Mouse (Mus musculus) megakaryocyte, adult 5-6 weeks (primary cell): ENCODE data around the gene Hpcal1. TPM values are rescaled to one million over a fixed set of nuclear protein-coding genes. Genes with fewer than 3 reads are reported as not detected.
A peak's percentile ranks its signal among the peaks of the same experiment; 100 is the strongest.
"Not testable (repeated sequence)": the region's sequence is repeated elsewhere in the genome, so short reads cannot be mapped to it uniquely, and the experiment has no call there.

Experiments
- ATAC-seq: 2 replicates; pipeline ENCODE4 v1.8.0; 2016; ENCODE audit warnings: mild to moderate bottlenecking, inconsistent platforms; ENCODE audit not compliant: poor library complexity, severe bottlenecking
- total RNA-seq, 2 experiments: library from RNA; stranded (forward) in 1 of 2; stranded (reverse) in 1 of 2; fragments of 153-499, 151-499 nt in 1 of 2; fragments of 221-1000, 200-1000 nt in 1 of 2; gene quantifications; 2 replicates each; pipeline versions ENCODE4 v1.2.3 to v1.2.4; 2015 to 2017

Gene Hpcal1
- total RNA-seq, 2 experiments from 2014 or later = 63.8 to 182 TPM

DNA sequence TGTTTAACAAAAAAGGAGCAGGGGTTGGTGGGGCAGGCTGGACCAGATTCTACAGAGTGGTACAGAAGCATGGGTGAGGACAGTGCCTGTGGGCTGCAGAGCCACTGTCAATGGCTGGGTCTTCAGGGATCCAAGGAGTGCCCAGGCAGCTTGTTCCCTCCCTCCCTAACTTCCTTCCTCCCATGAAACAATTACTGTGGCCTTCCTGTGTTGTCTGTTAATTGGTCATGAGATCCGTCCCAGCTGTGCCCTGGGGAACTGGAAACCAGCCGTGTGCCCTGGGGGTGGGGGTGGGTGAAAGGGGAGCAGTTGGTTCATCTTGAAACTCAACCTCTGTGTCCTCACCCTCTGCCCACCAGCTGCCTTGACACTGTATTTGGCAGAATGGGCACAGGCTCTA, 79.9 kb downstream of the Hpcal1 start:
- peak; percentile 66 for ATAC-seq

DNA sequence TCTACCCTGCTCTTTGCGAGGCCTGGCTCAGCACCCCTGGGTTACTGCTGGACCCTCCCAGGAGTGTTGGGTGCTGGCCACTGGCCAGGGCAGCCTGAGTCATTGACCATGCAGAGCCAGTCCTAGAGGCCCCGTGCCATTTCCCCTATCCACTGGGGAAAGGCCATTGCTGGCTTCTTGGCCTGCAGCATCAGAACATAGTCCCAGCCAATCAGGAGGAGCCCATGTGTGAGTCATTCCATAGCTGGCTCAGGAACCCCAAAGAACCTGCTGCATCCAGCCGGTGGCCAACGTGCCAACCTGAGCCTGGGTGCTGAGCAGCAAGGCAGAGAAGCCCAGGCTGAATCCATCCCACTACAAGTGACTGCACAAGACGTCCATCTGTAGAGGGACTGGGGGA, 83.1 kb downstream of the Hpcal1 start:
- 0 out of 2 replicates have a peak, but pooled peaks have one; percentile 38 for ATAC-seq

DNA sequence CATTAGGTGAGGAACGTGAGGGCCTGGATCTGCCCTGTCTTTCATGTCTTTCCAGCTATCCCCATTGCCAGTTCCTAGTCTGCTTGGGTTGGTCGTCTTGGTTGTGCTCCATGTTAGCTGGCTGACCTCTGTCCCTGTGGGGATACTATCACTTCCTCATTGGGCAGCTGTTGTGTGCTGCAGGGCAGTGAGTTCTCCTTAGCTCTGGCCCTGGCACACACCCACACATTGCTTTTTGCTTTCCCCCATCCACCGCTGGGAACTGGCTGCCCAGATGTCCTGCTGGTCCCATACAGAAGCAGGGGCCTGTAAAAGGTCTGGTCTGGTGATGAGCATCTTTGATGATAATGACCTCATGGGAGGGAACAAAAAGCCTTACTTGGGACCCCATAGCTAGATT, 84.2 kb downstream of the Hpcal1 start:
- not testable (repeated sequence) for ATAC-seq

DNA sequence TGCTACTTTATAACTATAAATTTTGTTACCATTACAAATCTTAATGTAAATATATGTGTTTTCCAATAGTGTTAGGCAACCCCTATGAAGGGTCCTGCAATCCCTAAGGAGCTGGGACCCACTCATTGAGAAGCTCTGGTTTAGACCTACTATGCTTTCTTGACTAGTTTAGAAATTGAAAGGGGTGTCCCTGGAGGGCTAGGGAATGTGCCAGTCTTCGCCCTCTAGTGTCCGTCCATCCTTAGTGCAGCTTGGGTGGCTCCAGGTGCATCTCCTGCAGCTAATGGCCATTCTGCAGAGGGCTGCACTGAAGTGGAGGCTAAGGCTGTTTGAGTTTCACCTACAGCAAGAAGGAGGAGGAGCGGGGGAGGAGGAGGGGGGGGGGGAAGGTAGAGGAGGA, 87.7 kb downstream of the Hpcal1 start:
- peak; percentile 82 for ATAC-seq

DNA sequence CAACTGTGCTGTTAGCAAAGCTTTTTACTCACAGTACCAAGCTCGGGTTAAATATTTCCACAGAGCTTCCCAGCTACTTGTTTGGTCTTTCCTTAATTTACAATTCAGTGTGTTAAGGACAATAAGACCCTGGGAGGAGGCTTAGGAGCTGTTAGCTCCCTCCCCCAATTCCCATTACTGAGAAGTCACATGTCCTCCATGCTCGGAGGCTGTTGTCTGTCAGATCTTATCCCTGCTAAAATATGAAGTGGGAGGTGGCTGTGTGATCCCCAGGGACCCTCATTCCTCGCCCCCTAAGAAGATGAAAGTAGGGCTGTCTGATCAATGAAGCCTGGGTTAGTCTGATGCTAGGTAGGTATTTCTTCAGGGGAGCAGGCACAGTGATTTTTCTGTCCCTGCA, 88.4 kb downstream of the Hpcal1 start:
- ATAC-seq = no peak

DNA sequence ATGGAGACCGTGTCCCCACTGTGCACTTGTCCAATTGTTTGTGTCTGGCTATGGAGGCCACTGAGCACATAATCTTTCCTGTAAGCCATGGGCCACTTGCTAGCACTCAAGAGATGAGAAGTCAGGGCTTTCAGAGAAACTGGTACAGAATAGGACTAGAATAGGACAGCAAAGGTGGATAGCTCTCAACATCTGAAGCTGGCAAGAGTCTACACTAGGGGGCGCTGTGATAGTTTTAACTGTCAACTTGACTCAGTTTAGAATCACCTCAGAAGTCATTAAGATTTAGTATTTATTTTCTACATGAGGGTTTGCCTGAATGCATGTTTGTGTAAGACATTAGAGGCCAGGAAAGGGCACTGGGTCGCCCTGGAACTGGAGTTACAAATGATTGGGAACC, 98.8 kb downstream of the Hpcal1 start:
- ATAC-seq = no peak

DNA sequence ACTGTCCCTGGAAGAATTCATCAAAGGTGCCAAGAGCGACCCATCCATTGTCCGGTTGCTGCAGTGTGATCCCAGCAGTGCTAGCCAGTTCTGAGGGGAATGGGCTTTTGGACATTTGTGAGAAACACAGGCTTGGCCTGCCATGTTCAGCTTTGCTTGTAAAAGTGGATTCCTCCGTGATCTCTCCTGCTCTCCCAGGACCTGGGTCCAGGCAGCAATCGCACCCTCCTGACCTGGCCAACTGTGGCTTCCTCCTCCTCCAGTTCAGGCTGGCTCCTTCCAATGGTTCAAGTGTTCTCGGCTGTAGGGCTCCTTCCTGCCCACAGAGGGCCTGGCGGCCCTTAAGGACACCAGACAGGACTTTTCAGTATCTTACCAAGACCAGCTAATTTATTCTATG, 100.5 kb downstream of the Hpcal1 start:
- no peak for ATAC-seq

DNA sequence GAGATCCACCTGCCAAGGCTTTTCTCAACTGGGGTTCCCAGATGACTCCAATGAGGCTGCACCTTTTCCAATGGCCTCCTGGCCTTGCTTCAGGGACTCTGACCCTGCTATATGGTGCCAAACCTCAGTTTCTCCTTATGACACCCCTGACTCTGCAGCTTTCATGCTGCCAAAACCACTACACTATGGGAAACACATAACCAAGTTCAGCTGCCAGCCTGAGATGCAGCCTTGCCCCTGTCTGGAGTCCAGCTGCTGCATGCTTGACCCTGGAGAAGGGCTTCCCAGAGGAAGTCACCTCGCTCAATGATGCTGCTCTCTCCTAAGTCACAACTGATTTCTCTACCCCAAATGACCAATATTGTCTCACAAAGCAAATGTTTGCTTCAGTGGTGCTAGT, 102.1 kb downstream of the Hpcal1 start:
- ATAC-seq = no peak

DNA sequence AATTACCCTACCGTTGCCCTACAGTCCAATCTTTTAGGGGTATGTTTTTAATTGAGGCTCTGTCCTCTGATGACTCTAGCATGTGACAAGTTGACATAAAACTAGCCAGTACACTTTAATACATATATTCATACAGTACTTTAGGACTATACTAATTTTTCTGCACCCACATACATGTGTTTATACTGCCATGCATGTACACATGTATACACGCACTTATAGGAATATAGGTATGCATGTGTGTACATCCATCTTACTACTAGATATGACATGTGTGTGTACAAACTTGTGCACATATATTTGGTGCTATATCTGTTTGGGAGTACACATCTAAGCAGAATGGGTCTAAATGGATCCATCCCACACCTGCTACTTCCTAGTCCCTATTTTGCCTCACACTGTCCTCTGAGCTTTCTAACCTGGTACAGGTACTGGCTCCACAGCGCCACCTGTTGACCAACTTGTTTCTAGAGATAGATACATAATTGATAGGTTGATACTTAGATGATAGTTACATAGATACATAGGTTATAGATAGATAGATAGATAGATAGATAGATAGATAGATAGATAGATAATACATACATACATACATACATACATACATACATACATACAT, 105.1 kb downstream of the Hpcal1 start:
- peak; percentile 70 for ATAC-seq

DNA sequence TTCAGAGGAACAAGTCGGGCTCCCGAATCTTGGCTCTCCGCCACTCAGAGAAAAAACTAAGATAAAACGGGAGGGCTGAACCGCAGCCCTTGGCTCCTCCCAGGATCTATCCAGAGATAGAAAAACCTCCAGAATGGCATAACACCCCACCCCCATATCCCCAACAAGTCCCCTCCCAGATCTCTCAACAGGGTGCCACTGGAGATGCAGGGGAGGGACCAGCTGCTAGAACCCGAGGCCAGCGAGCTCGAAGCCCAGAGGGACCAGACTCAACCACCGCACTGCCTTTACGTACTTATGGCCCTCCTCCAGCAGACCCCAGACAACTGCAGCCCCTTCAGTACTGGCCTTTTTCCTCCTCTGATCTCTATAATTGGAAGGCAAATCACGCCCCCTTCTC, 107.6 kb downstream of the Hpcal1 start:
- not testable (repeated sequence) for ATAC-seq

DNA sequence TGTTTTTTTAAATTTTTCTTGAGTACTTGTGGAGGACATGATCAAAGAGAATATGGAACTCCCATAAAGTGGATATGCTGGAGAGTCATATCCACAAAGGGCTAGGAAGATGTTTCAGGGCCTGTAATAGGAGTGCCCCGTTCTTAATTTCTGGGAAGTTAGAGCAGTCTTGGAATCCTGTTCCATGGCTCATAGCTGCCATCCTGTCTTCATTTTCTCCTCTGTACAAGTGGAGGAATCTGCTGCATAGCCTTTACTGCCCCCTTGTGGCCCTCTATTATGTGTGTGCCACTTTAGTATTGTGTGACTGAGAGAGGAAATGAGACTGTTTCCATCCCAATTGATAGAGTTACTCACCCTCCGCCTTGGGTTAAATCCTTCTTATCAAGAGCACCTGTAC, 117.9 kb downstream of the Hpcal1 start:
- peak; percentile 51; the same call in 1 of the 2 replicates for ATAC-seq

DNA sequence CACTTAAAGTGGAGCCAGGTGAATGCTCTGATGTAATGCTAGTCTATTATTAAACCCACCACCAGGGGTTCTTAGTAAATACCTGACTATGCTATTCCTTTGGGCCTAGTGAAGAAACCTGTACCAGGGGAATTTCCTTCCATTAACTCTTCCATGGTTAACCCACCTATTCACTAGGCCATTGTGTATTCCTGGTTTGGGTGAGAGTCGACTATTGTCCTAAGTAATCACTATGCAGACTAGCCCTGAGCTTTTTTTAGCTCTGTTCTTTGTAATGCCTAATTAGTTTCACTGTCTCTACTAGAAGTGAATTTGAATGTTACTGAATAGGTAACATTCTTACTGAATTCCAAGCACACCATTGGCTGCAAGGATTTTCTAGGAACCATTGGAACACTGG, 144.6 kb downstream of the Hpcal1 start:
- not testable (repeated sequence) for ATAC-seq

Other genes starting within 250 kb of the Hpcal1 start
- 36.5 and 42.5 TPM in 2 replicates for gene Odc1, start 146.1 kb upstream of the Hpcal1 start, total RNA-seq (2015)
- gene Odc1, start 146.1 kb upstream of the Hpcal1 start, total RNA-seq (2017) = 60.4 and 70.8 TPM in 2 replicates